Mouse (Mus musculus) limb, embryonic 15.5 days (tissue): ENCODE results near the gene Fanci. TPM values are rescaled to one million over a fixed set of nuclear protein-coding genes. Genes with fewer than 3 reads are reported as not detected.

Experiments used
- ATAC-seq: fragments of 200-750 bp; cut with Nextera tagmentation; 2 replicates; pipeline ENCODE4 v1.8.0; 2017; ENCODE audit warnings: low read depth, moderate TSS enrichment; ENCODE audit not compliant: insufficient number of reproducible peaks, low FRiP score, low TSS enrichment
- H3K27ac ChIP-seq: fragments of 300-500 bp; sonication (generic); 2 replicates; pipeline ENCODE4 v1.5.1; 2015; ENCODE audit warnings: moderate library complexity, mild to moderate bottlenecking, inconsistent platforms
- H3K27me3 ChIP-seq: fragments of 300-500 bp; sonication (generic); 2 replicates; pipeline ENCODE4 v1.6.1; 2015; ENCODE audit warnings: inconsistent platforms
- H3K36me3 ChIP-seq: fragments of 300-500 bp; sonication (generic); 2 replicates; pipeline ENCODE4 v1.6.1; 2015; ENCODE audit warnings: inconsistent platforms
- H3K4me1 ChIP-seq: fragments of 300-500 bp; sonication (generic); 2 replicates; pipeline ENCODE4 v1.6.1; 2015; ENCODE audit warnings: inconsistent platforms
- H3K4me2 ChIP-seq: fragments of 300-500 bp; sonication (generic); 2 replicates; pipeline ENCODE4 v1.6.1; 2015; ENCODE audit warnings: mild to moderate bottlenecking, inconsistent platforms
- H3K4me3 ChIP-seq: fragments of 300-500 bp; sonication (generic); 2 replicates; pipeline ENCODE4 v1.5.1; 2015; ENCODE audit warnings: mild to moderate bottlenecking, inconsistent platforms
- H3K9ac ChIP-seq: fragments of 300-500 bp; sonication (generic); 2 replicates; pipeline ENCODE4 v1.6.1; 2015; ENCODE audit warnings: inconsistent platforms
- H3K9me3 ChIP-seq: fragments of 300-500 bp; sonication (generic); 2 replicates; pipeline ENCODE4 v1.6.1; 2016; ENCODE audit warnings: inconsistent platforms
- WGBS: fragments of 180-500 bp; shearing (Covaris S2); methylation state at CpG from one replicate; pipeline ENCODE4 v1.1.7; 2015; 5-methylcytosine and 5-hydroxymethylcytosine counted together
- polyA plus RNA-seq: library from polyadenylated mRNA; unstranded; fragments of >200 nt; fragmentation: Nextera tagmentation; extraction: Ambion mirVana; gene quantifications from 2 replicates; pipeline ENCODE4 v1.2.1, GENCODE M21; 2015

The Fanci gene
- polyA plus RNA-seq, 1 experiment from 2014 or later, result 6.2 TPM

DNA sequence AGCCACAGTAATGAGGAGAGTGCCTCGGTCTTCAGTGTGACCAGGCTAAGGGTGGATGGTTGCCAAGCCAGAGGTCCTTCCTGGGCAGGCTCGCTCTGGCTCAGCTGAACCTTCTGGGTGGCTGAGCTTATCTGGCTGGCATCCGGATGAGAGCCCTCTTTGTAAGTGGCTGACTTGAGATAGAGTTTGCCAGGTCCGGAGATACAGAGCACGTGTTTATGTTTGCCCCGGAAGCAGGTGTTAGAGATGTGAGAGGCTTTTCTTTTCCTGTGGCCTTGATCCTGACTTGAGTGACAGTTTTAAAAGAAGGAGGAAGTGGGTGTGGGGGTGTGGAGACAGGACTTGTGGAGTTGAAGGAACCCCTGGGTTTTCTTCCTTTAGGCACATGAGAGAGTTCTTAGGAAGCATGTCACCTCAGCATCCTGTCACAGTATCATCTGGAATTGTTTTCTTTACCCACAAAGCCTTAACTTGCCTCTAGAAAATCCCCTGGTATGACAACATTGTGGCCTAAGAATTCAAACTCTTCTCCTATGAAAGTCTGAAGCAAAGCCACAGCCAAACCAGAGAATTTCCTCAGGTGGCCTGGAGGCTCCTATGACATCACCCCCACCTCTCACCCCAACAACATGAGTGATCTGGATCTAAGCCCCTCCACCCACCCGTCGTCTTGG is 28.2 kb upstream of the Fanci start:
- 62% methylated on average over 8 of the region's 8 CpGs for WGBS
- Histone ChIP-seq H3K27me3 (no peaks in the 10 kb centered on the region), H3K9ac (no peak overlapping the region), H3K4me1 (no peaks in the 10 kb centered on the region), H3K36me3 (peaks cover 27% of the 10 kb centered on the region; the same call in 1 of the 2 replicates), H3K4me2 (no peak overlapping the region), H3K4me3 (no peak overlapping the region), H3K9me3 (no peaks in the 10 kb centered on the region), H3K27ac (no peak overlapping the region)
- 0 out of 2 replicates have a peak, but pooled peaks have one; percentile 11 for ATAC-seq

DNA sequence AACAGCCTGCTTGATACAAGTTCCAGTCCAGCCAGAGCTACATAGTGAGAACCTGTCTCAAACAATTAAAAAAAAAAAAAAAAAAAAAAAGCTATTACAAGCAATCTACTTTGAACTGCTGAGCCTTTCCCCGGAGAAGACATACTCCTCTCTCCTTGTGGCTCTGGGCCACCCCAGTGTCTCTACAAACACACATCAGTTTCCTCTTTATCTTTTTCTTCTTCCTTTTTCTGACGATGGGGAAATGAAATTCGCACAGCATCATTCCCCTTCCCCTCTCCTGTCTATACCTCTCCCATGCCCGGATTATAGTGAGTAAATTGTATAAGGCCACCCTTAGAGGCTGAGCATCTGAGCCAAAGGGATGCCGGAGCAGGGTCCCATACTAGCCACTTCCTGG is 23.1 kb upstream of the Fanci start:
- Histone ChIP-seq H3K9me3 (no peaks in the 10 kb centered on the region), H3K36me3 (peaks cover 5% of the 10 kb centered on the region; the same call in 1 of the 2 replicates), H3K9ac (no peak overlapping the region), H3K27me3 (no peaks in the 10 kb centered on the region), H3K27ac (no peak overlapping the region), H3K4me2 (no peak overlapping the region), H3K4me3 (no peak overlapping the region), H3K4me1 (peaks cover 8% of the 10 kb centered on the region)
- no peak for ATAC-seq
- 81% methylated on average over 5 of the region's 5 CpGs for WGBS

DNA sequence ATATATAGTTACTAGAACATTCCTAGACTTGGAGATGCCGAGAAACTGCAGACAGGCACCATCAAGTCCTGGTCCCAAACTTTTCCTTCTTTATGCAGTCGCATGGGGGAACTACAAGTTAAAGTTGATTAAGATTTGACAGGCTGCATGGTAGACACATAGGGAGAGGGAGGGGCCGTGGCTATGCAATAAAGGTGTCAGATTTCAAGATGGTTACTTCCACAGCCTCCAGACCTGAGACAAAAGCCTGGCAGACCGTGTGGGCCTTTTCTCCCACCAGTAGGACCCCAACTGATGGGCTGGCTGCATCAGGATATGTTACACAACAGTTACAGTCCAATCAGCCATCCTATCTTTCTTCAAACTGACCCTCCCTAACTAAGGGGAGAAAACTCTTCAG is 22.3 kb upstream of the Fanci start:
- Histone ChIP-seq H3K9ac (no peak overlapping the region), H3K36me3 (no peaks in the 10 kb centered on the region), H3K9me3 (no peaks in the 10 kb centered on the region), H3K4me3 (no peak overlapping the region), H3K27ac (no peak overlapping the region), H3K4me1 (peaks cover 8% of the 10 kb centered on the region), H3K27me3 (no peaks in the 10 kb centered on the region), H3K4me2 (no peak overlapping the region)
- ATAC-seq, result no peak
- WGBS, result 25% methylated on average over 4 of the region's 4 CpGs

DNA sequence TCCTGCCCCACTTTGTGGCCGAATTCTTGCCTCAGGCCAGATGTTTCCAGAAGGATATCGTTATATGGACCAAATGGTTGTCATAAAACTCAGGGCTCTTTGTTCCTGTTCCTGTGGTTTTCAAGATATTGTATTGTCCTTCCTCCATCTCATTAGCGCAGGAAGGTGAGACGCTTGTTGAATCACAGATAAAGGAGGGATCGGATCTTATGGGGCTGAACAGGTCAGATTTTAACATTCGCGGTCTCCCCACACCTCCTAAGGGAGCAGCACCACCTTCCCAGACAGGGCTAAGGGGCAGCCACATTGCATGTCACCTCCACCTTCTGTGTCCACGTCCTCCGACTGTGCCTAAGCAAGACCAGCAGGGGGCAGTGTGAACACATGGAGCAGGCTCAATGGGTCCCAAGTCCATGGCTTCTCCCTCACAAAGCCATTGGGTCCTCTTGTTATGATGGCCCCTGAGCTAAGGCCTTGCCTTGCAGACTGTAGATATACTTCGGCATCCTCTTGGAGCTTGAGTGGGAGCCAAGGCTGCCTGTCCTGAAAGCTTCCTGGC is 20.3 kb upstream of the Fanci start:
- no peak overlapping the region for H3K4me3 ChIP-seq
- H3K27me3 ChIP-seq, result no peaks in the 10 kb centered on the region
- no peak overlapping the region for H3K9ac ChIP-seq
- no peaks in the 10 kb centered on the region for H3K36me3 ChIP-seq
- no peak overlapping the region for H3K4me2 ChIP-seq
- H3K27ac ChIP-seq, result no peak overlapping the region
- WGBS, result 24% methylated on average over 10 of the region's 10 CpGs
- no peak for ATAC-seq
- peaks cover 8% of the 10 kb centered on the region for H3K4me1 ChIP-seq
- H3K9me3 ChIP-seq, result no peaks in the 10 kb centered on the region

DNA sequence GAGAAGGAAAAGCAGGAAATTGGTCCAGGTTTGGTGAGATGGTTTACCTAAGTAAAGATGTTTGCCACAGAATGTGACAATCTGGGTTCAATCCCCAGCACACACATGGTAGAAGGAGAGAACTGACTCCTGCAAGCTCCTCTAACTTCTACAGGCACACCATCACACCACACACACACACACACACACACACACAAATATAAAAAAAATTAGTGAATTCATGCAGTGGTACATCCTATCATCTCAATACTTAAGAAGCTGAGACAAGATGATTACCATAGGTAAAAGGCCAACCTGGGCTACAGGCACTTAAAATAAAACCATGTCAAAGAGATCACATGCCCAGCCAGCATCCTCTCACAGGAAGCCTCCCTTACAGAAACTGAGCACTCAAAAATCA is 17.7 kb upstream of the Fanci start:
- no peak overlapping the region for H3K9ac ChIP-seq
- no peak overlapping the region for H3K27ac ChIP-seq
- H3K4me3 ChIP-seq, result no peak overlapping the region
- no peaks in the 10 kb centered on the region for H3K36me3 ChIP-seq
- no peaks in the 10 kb centered on the region for H3K27me3 ChIP-seq
- peaks cover 8% of the 10 kb centered on the region for H3K4me1 ChIP-seq
- no peaks in the 10 kb centered on the region for H3K9me3 ChIP-seq
- H3K4me2 ChIP-seq, result no peak overlapping the region
- no peak for ATAC-seq

DNA sequence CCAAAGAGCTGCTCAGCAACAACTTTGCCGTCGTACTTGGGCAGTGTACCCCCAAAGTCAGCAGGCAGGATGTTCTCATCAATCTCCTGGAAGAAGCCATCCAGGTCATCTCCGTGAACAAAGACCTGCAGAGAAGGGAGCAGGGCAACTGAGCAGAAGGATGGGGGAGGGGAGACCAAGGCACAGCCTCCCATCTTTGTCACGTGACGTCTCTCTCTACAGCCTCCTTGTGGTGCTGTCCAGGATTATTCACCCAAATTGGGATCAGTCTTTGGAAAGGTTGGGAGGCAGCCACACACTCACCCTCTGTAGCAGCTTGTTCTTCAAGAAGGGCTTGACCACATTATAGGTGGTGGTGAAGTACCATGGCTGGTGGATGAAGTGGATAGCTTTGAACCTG is 16.1 kb upstream of the Fanci start:
- Histone ChIP-seq H3K27me3 (no peaks in the 10 kb centered on the region), H3K27ac (no peak overlapping the region), H3K36me3 (no peaks in the 10 kb centered on the region), H3K9ac (no peak overlapping the region), H3K4me2 (no peak overlapping the region), H3K9me3 (no peaks in the 10 kb centered on the region), H3K4me1 (peaks cover 8% of the 10 kb centered on the region), H3K4me3 (no peak overlapping the region)
- WGBS, result 80% methylated on average over 5 of the region's 5 CpGs
- no peak for ATAC-seq

DNA sequence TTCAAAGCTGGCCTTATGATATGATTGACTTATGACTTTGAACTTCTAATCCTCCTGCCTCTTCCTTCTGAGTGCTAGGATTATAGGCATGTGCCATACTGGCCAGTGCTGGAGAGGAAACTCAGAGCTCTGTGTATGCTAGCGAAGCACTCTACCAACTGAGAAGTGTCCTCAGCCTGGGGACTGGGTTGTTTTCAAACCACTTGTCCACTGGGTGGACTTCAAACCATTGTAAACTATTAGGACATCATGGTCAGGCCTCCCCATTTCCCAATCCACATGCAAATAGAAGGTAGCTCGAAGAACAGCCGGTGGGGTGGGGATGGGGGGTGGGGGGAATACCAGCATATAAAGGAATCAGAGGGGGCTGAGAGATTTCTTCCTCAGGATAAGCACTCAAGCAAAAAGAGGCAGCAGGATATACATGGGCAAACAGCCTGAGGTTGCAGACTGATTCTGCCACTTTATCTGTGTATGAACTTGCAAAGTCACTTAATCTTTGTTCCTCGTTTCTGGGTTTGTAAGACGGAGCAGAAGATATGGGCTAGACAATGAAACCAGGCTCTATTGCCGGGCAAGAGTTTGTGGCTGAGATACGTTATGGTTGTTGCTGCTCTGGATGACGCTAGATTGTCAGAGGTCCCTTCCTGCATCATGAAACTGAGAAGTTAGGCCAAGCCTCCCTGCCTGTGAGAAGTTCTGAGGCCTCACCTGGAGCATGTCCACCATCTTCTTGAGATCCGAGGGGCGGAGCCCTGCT is 15.0 kb upstream of the Fanci start:
- no peaks in the 10 kb centered on the region for H3K27me3 ChIP-seq
- ATAC-seq, result no peak
- no peak overlapping the region for H3K4me3 ChIP-seq
- H3K4me2 ChIP-seq, result no peak overlapping the region
- H3K9ac ChIP-seq, result no peak overlapping the region
- no peaks in the 10 kb centered on the region for H3K36me3 ChIP-seq
- peaks cover under 1% of the 10 kb centered on the region; the same call in 1 of the 2 replicates for H3K4me1 ChIP-seq
- H3K9me3 ChIP-seq, result no peaks in the 10 kb centered on the region
- no peak overlapping the region for H3K27ac ChIP-seq
- 89% methylated on average over 10 of the region's 10 CpGs for WGBS

DNA sequence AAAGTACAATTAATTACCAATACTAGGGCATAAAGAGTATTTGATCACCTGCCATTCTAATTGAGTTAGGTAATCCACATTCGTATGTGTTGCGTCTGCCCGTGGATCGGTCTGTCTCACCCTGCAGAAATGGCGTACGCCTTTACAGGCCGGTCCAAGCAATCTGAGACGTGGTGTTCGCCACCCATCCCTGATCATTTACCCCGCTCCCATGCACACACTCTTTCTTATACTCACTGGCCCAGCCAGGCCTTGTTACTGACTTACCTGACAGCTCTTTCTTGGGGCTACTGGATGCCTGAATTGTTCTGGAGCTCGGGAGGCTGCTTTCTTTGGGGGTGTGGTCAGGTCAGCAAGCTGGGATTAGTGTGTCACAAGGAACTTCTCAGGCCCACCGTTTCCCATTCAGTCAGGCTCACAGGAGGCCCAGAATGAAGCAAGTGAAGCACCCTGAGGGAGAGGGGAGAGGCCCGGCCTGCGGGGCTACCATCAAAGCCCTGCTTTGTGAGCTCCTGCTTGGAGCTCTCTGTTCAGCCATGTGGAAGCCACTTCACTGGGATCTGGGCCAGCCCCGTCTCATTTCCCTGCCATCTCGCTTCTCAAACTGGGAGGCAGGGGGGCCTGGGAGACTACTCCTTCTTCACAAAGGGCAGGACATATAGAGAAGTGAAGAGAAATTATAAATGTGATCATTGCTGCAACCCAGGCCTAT is 5.2 kb upstream of the Fanci start, which contains the start of gene Rlbp1:
Gene Rlbp1 (minus strand): TSS at position 627 of the 712 bp plus-strand sequence.
- Histone ChIP-seq H3K4me2 (no peak within 1 kb of the TSS), H3K36me3 (no peaks in the 10 kb centered on the region), H3K9me3 (no peaks in the 10 kb centered on the region), H3K9ac (no peak within 1 kb of the TSS), H3K4me1 (peaks cover 10% of the 10 kb centered on the region; the same call in 1 of the 2 replicates), H3K4me3 (no peak within 1 kb of the TSS), H3K27ac (peak within 1 kb of the TSS; percentile 19; the same call in 1 of the 2 replicates), H3K27me3 (no peaks in the 10 kb centered on the region)
- no peak for ATAC-seq
- 68% methylated on average over 16 of the region's 16 CpGs for WGBS

DNA sequence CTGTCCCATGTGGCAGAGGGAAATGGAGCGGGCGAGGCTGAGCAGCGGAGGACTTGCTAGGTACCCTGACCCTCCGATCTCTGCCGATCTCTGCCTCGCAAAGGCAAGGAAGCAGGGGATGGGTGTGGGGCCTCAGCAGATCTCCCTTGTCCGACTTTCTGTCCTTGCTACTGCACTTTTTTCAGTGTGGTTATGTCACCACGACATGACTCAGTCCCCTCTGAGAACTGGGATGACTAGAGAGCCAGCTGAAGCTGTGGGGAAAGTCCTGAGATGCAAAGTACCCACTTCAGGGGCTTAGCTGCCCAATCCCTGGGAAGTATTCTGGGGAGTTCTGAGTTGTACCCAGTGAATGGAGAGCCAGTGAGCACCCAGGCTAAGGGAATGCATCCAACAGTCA is 4.6 kb upstream of the Fanci start:
- H3K27ac ChIP-seq, result peak overlapping the region; percentile 19; the same call in 1 of the 2 replicates
- no peaks in the 10 kb centered on the region for H3K9me3 ChIP-seq
- no peak overlapping the region for H3K4me2 ChIP-seq
- no peaks in the 10 kb centered on the region for H3K27me3 ChIP-seq
- no peak overlapping the region for H3K4me3 ChIP-seq
- H3K4me1 ChIP-seq, result peaks cover 10% of the 10 kb centered on the region; the same call in 1 of the 2 replicates
- no peak overlapping the region for H3K9ac ChIP-seq
- WGBS, result 77% methylated on average over 8 of the region's 8 CpGs
- no peak for ATAC-seq
- H3K36me3 ChIP-seq, result no peaks in the 10 kb centered on the region

DNA sequence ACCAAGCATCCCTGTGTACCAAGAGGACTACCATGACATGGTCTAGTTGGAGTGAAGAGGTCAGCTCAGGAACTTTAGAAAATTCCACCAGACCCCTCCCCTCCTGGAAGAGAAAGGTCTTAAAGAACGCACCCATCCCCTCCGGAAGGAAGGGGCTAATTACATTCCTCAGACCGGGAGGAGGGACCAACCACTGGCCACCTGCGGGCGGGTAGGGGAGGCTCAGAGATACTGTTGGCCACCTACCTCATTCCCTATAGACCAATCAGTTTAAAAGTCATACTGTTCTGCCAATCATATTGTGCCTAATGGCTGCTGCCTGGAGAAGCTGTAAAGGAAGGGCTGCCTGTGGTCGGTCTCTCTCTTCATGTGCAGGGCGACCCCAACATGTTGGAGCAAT is 3.7 kb upstream of the Fanci start:
- Histone ChIP-seq H3K9ac (no peak overlapping the region), H3K9me3 (no peaks in the 10 kb centered on the region), H3K4me2 (no peak overlapping the region), H3K4me3 (no peak overlapping the region), H3K36me3 (no peaks in the 10 kb centered on the region), H3K27me3 (no peaks in the 10 kb centered on the region), H3K27ac (no peak overlapping the region), H3K4me1 (peaks cover 17% of the 10 kb centered on the region)
- no peak for ATAC-seq
- 35% methylated on average over 7 of the region's 7 CpGs for WGBS

DNA sequence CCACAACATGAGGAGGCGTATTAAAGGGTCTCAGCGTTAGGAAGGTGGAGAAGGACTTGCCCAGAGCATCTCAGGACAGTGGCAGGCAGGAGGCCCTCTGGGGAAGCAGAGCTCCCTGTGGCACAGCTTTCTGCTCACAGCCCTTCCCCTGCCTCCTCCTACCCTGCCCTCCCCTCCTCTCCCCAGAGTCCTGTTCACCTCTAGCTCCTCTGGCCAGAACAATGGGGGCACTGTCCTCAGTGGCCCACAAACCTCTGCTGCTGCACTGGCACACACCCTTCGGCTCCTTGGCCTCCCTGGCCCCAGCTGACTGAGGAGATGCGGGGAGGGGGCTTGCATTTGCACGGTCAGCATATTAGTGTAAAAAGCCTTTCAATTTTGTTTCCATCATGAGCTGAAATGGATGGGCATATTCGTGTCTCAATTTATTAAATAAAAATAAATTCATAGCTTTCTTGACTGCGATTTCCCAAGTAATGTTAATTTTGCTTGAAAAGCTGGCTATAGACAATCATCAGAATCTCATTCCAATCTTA is 3.0 kb upstream of the Fanci start:
- WGBS, result 77% methylated on average over 7 of the region's 7 CpGs
- no peaks in the 10 kb centered on the region for H3K9me3 ChIP-seq

More for the DNA sequence above, 3.0 kb upstream of the Fanci start:
- Histone ChIP-seq H3K9ac (no peak overlapping the region), H3K4me3 (no peak overlapping the region), H3K4me1 (peaks cover 18% of the 10 kb centered on the region), H3K27me3 (no peaks in the 10 kb centered on the region), H3K36me3 (no peaks in the 10 kb centered on the region), H3K27ac (no peak overlapping the region), H3K4me2 (no peak overlapping the region)
- ATAC-seq, result 0 out of 2 replicates have a peak, but pooled peaks have one; percentile 20
